Mouse (Mus musculus): ENCODE measurements around the gene Acsm1.

DNA sequence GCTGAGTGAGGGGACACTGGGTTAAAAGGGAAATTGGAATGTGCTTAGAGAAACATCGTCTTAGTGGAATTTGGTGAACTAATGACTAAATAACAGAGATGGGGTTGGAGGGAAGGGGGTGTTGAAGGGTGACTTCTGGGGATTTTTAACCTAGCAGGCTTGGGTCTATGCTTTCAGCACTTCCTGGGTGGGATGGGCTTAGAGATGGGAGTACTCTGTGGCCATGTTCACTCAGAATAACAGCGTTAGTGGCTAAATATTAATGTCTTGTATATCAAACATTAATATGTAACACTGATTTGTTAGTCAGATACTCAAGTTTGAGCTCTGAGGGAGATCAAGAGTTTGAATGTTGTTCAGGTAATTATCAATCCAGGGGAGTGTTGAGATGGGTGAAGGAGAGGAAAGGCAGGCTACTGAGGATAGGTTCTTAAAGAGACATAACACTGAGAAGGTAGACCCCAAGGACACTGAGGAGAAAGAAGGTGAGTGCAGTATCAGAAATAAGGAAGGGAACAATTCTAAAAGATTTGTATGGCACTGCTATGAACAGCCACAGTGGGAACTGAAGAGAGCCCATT, 1.8 kb upstream of the Acsm1 start:
- TF ChIP-seq POLR2A (IDR thresholded peaks at IDR 0.05; ENCODE audit: insufficient read length, low read depth), result no peak
- TF ChIP-seq CEBPB (IDR thresholded peaks at IDR 0.05; ENCODE audit: insufficient read depth, poor library complexity, severe bottlenecking), result no peak
- no peak for TF ChIP-seq POLR2AphosphoS2 (IDR thresholded peaks at IDR 0.05; ENCODE audit: insufficient read length, low read depth)
- no peak for TF ChIP-seq TCF12 (IDR thresholded peaks at IDR 0.05; ENCODE audit: insufficient read depth, poor library complexity, severe bottlenecking)
- no peak for TF ChIP-seq SRF (IDR thresholded peaks at IDR 0.05; ENCODE audit: control insufficient read depth, insufficient read length, low read depth)
- TF ChIP-seq USF1 (IDR thresholded peaks at IDR 0.05; ENCODE audit: low read depth), result no peak
